Mouse (Mus musculus): ENCODE results near the gene Camk1g. TPM values are rescaled to one million over a fixed set of nuclear protein-coding genes. Genes with fewer than 3 reads are reported as not detected.

The Camk1g gene
- polyA plus RNA-seq, 1 experiment from 2014 or later: 9.4 TPM

GRCm38 (mm10) chr1:193401695-193402094 lies 31.6 kb upstream of the Camk1g start:
- ATAC-seq (ENCODE audit: insufficient number of reproducible peaks, insufficient read depth, low FRiP score, low read depth): no peak
- peaks cover 2 to 11% of the 10 kb centered on the region in 2 experiments for H3K4me1 ChIP-seq (ENCODE audit: control insufficient read depth in 2 of 2, insufficient read depth in 2 of 2, low read length in 2 of 2)
- no peaks in the 10 kb centered on the region for H3K36me3 ChIP-seq (ENCODE audit: control insufficient read depth, insufficient read depth, low read length)
- no peak overlapping the region for H3K4me2 ChIP-seq (ENCODE audit: low read length)
- WGBS: 81% methylated on average over 9 of the region's 9 CpGs
- no peak overlapping the region for H3K27ac ChIP-seq (replicated peaks in 1 of 2; ENCODE audit: control insufficient read depth in 1 of 2, insufficient read depth in 1 of 2, low read depth in 2 of 2, low read length in 2 of 2)
- H3K9ac ChIP-seq (ENCODE audit: low read length): no peak overlapping the region
- H3K27me3 ChIP-seq (ENCODE audit: control insufficient read depth, insufficient read depth, low read length): no peaks in the 10 kb centered on the region; the same call in 1 of the 2 replicates
- H3K4me3 ChIP-seq (ENCODE audit: control insufficient read depth in 1 of 2, insufficient read depth in 1 of 2, low read depth in 1 of 2, low read length in 2 of 2): no peak overlapping the region
- no peaks in the 10 kb centered on the region for H3K9me3 ChIP-seq (ENCODE audit: control insufficient read depth, low read length)

GRCm38 (mm10) chr1:193400348-193400747 lies 30.2 kb upstream of the Camk1g start:
- Histone ChIP-seq H3K36me3 (ENCODE audit: control insufficient read depth, insufficient read depth, low read length) (no peaks in the 10 kb centered on the region), H3K4me1 (ENCODE audit: control insufficient read depth in 2 of 2, insufficient read depth in 2 of 2, low read length in 2 of 2) (peaks cover 2 to 11% of the 10 kb centered on the region in 2 experiments), H3K27me3 (ENCODE audit: control insufficient read depth, insufficient read depth, low read length) (no peaks in the 10 kb centered on the region), H3K27ac (replicated peaks in 1 of 2; ENCODE audit: control insufficient read depth in 1 of 2, insufficient read depth in 1 of 2, low read depth in 2 of 2, low read length in 2 of 2) (no peak overlapping the region), H3K9me3 (ENCODE audit: control insufficient read depth, low read length) (no peaks in the 10 kb centered on the region), H3K4me3 (ENCODE audit: control insufficient read depth in 1 of 2, insufficient read depth in 1 of 2, low read depth in 1 of 2, low read length in 2 of 2) (no peak overlapping the region), H3K4me2 (ENCODE audit: low read length) (no peak overlapping the region), H3K9ac (ENCODE audit: low read length) (no peak overlapping the region)
- ATAC-seq (ENCODE audit: insufficient number of reproducible peaks, insufficient read depth, low FRiP score, low read depth): no peak
- WGBS: 79% methylated on average over 1 of the region's 1 CpGs

GRCm38 (mm10) chr1:193398728-193399437 lies 28.8 kb upstream of the Camk1g start:
- Histone ChIP-seq H3K27me3 (ENCODE audit: control insufficient read depth, insufficient read depth, low read length) (no peaks in the 10 kb centered on the region), H3K4me1 (ENCODE audit: control insufficient read depth in 2 of 2, insufficient read depth in 2 of 2, low read length in 2 of 2) (peaks cover 2 to 11% of the 10 kb centered on the region in 2 experiments), H3K36me3 (ENCODE audit: control insufficient read depth, insufficient read depth, low read length) (no peaks in the 10 kb centered on the region), H3K27ac (replicated peaks in 1 of 2; ENCODE audit: control insufficient read depth in 1 of 2, insufficient read depth in 1 of 2, low read depth in 2 of 2, low read length in 2 of 2) (no peak overlapping the region), H3K4me3 (ENCODE audit: control insufficient read depth in 1 of 2, insufficient read depth in 1 of 2, low read depth in 1 of 2, low read length in 2 of 2) (no peak overlapping the region), H3K9ac (ENCODE audit: low read length) (no peak overlapping the region), H3K9me3 (ENCODE audit: control insufficient read depth, low read length) (no peaks in the 10 kb centered on the region), H3K4me2 (ENCODE audit: low read length) (no peak overlapping the region)
- 20% methylated on average over 2 of the region's 2 CpGs for WGBS
- ATAC-seq (ENCODE audit: insufficient number of reproducible peaks, insufficient read depth, low FRiP score, low read depth): no peak; the same call in 1 of the 2 replicates

GRCm38 (mm10) chr1:193397109-193397508 lies 27.0 kb upstream of the Camk1g start:
- H3K36me3 ChIP-seq (ENCODE audit: control insufficient read depth, insufficient read depth, low read length): no peaks in the 10 kb centered on the region
- ATAC-seq (ENCODE audit: insufficient number of reproducible peaks, insufficient read depth, low FRiP score, low read depth): no peak

GRCm38 (mm10) chr1:193392266-193392665 lies 22.2 kb upstream of the Camk1g start:
- ATAC-seq (ENCODE audit: insufficient number of reproducible peaks, insufficient read depth, low FRiP score, low read depth): no peak
- no peaks in the 10 kb centered on the region for H3K9me3 ChIP-seq (ENCODE audit: control insufficient read depth, low read length)
- H3K9ac ChIP-seq (ENCODE audit: low read length): no peak overlapping the region
- H3K36me3 ChIP-seq (ENCODE audit: control insufficient read depth, insufficient read depth, low read length): no peaks in the 10 kb centered on the region
- H3K27ac ChIP-seq (replicated peaks in 1 of 2; ENCODE audit: control insufficient read depth in 1 of 2, insufficient read depth in 1 of 2, low read depth in 2 of 2, low read length in 2 of 2): no peak overlapping the region
- no peak overlapping the region for H3K4me2 ChIP-seq (ENCODE audit: low read length)
- 83% methylated on average over 3 of the region's 3 CpGs for WGBS
- H3K4me3 ChIP-seq (ENCODE audit: control insufficient read depth in 1 of 2, insufficient read depth in 1 of 2, low read depth in 1 of 2, low read length in 2 of 2): no peak overlapping the region
- peaks cover 26 to 28% of the 10 kb centered on the region in 2 experiments for H3K4me1 ChIP-seq (ENCODE audit: control insufficient read depth in 2 of 2, insufficient read depth in 2 of 2, low read length in 2 of 2)
- H3K27me3 ChIP-seq (ENCODE audit: control insufficient read depth, insufficient read depth, low read length): no peaks in the 10 kb centered on the region; the same call in 1 of the 2 replicates

More at GRCm38 (mm10) chr1:193397109-193397508, 27.0 kb upstream of the Camk1g start:
- H3K27ac ChIP-seq (replicated peaks in 1 of 2; ENCODE audit: control insufficient read depth in 1 of 2, insufficient read depth in 1 of 2, low read depth in 2 of 2, low read length in 2 of 2): no peak overlapping the region
- H3K27me3 ChIP-seq (ENCODE audit: control insufficient read depth, insufficient read depth, low read length): no peaks in the 10 kb centered on the region
- H3K4me2 ChIP-seq (ENCODE audit: low read length): no peak overlapping the region
- H3K9me3 ChIP-seq (ENCODE audit: control insufficient read depth, low read length): no peaks in the 10 kb centered on the region
- H3K9ac ChIP-seq (ENCODE audit: low read length): no peak overlapping the region
- peaks cover 2 to 11% of the 10 kb centered on the region in 2 experiments for H3K4me1 ChIP-seq (ENCODE audit: control insufficient read depth in 2 of 2, insufficient read depth in 2 of 2, low read length in 2 of 2)
- H3K4me3 ChIP-seq (ENCODE audit: control insufficient read depth in 1 of 2, insufficient read depth in 1 of 2, low read depth in 1 of 2, low read length in 2 of 2): no peak overlapping the region

GRCm38 (mm10) chr1:193390004-193390403 lies 19.9 kb upstream of the Camk1g start:
- no peaks in the 10 kb centered on the region; the same call in 1 of the 2 replicates for H3K27me3 ChIP-seq (ENCODE audit: control insufficient read depth, insufficient read depth, low read length)
- peak overlapping the region in 1 of 2 experiments; percentile 35; a peak in 3 of 4 replicates for H3K27ac ChIP-seq (replicated peaks in 1 of 2; ENCODE audit: control insufficient read depth in 1 of 2, insufficient read depth in 1 of 2, low read depth in 2 of 2, low read length in 2 of 2)
- peak overlapping the region; percentile 22 for H3K4me2 ChIP-seq (ENCODE audit: low read length)
- no peak for ATAC-seq (ENCODE audit: insufficient number of reproducible peaks, insufficient read depth, low FRiP score, low read depth)
- H3K4me3 ChIP-seq (ENCODE audit: control insufficient read depth in 1 of 2, insufficient read depth in 1 of 2, low read depth in 1 of 2, low read length in 2 of 2): no peak overlapping the region
- peaks cover 31 to 34% of the 10 kb centered on the region in 2 experiments for H3K4me1 ChIP-seq (ENCODE audit: control insufficient read depth in 2 of 2, insufficient read depth in 2 of 2, low read length in 2 of 2)
- H3K9ac ChIP-seq (ENCODE audit: low read length): no peak overlapping the region
- no peaks in the 10 kb centered on the region for H3K9me3 ChIP-seq (ENCODE audit: control insufficient read depth, low read length)
- 12% methylated on average over 12 of the region's 12 CpGs for WGBS
- no peaks in the 10 kb centered on the region for H3K36me3 ChIP-seq (ENCODE audit: control insufficient read depth, insufficient read depth, low read length)

GRCm38 (mm10) chr1:193389505-193389904 lies 19.4 kb upstream of the Camk1g start:
- peak overlapping the region; percentile 22; the same call in 1 of the 2 replicates for H3K4me2 ChIP-seq (ENCODE audit: low read length)
- no peaks in the 10 kb centered on the region; the same call in 1 of the 2 replicates for H3K27me3 ChIP-seq (ENCODE audit: control insufficient read depth, insufficient read depth, low read length)
- peaks cover 31 to 34% of the 10 kb centered on the region in 2 experiments for H3K4me1 ChIP-seq (ENCODE audit: control insufficient read depth in 2 of 2, insufficient read depth in 2 of 2, low read length in 2 of 2)
- H3K9me3 ChIP-seq (ENCODE audit: control insufficient read depth, low read length): no peaks in the 10 kb centered on the region
- ATAC-seq (ENCODE audit: insufficient number of reproducible peaks, insufficient read depth, low FRiP score, low read depth): no peak
- H3K9ac ChIP-seq (ENCODE audit: low read length): no peak overlapping the region
- no peak overlapping the region for H3K4me3 ChIP-seq (ENCODE audit: control insufficient read depth in 1 of 2, insufficient read depth in 1 of 2, low read depth in 1 of 2, low read length in 2 of 2)
- WGBS: 19% methylated on average over 3 of the region's 3 CpGs
- peak overlapping the region; percentile 35 to 60; a peak in 3 of 4 replicates for H3K27ac ChIP-seq (replicated peaks in 1 of 2; ENCODE audit: control insufficient read depth in 1 of 2, insufficient read depth in 1 of 2, low read depth in 2 of 2, low read length in 2 of 2)
- no peaks in the 10 kb centered on the region for H3K36me3 ChIP-seq (ENCODE audit: control insufficient read depth, insufficient read depth, low read length)
